Mouse (Mus musculus) gastrocnemius, adult 18-20 months (tissue): ENCODE results near the gene Cxcl2. TPM values are rescaled to one million over a fixed set of nuclear protein-coding genes. Genes with fewer than 3 reads are reported as not detected.

ENCODE experiments used
- DNase-seq: peaks from one replicate; pipeline ENCODE4 v3.0.0; 2021; ENCODE audit warnings: low spot score
- long read RNA-seq, 2 experiments: library from polyadenylated mRNA; stranded (forward); transcript quantifications; one replicate each; pipeline ENCODE4 v2.0.0; 2021
- total RNA-seq, 2 experiments: library from RNA; stranded (reverse); gene quantifications; 2 replicates each; pipeline ENCODE4 v1.2.3; 2021

Gene Cxcl2
- not detected for total RNA-seq
- long read RNA-seq, experiment 1 = 0 reads
- long read RNA-seq, experiment 2 = 0 reads

DNA sequence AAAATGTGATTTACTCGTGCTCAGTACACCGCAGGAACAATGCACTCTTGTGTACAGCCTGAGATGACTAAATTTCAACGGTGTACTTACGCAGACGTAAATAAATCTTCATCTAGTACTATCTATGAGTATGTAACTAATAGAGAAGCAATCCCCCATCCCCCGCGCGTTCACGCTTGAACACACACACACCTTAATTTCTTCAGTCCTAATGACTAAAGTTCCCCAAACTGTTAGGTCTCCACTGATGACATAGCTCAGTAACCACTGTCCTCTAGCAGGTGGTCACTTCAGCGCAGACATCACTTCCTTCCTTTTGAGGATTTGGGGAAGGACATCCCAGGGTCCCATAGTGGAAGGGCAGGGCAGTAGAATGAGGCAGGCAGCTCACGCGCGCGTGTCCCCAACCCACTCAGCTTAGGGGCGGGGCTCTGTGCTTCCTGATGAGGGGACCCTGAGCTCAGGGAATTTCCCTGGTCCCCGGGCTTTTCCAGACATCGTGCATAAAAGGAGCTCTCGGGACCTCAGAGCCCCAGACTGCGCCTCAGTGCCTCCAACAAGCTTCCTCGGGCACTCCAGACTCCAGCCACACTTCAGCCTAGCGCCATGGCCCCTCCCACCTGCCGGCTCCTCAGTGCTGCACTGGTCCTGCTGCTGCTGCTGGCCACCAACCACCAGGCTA lies at the start of gene Cxcl2:
Gene Cxcl2, plus strand, starts transcription at position 533 of the 682 bp plus-strand sequence.
- no peak for DNase-seq

DNA sequence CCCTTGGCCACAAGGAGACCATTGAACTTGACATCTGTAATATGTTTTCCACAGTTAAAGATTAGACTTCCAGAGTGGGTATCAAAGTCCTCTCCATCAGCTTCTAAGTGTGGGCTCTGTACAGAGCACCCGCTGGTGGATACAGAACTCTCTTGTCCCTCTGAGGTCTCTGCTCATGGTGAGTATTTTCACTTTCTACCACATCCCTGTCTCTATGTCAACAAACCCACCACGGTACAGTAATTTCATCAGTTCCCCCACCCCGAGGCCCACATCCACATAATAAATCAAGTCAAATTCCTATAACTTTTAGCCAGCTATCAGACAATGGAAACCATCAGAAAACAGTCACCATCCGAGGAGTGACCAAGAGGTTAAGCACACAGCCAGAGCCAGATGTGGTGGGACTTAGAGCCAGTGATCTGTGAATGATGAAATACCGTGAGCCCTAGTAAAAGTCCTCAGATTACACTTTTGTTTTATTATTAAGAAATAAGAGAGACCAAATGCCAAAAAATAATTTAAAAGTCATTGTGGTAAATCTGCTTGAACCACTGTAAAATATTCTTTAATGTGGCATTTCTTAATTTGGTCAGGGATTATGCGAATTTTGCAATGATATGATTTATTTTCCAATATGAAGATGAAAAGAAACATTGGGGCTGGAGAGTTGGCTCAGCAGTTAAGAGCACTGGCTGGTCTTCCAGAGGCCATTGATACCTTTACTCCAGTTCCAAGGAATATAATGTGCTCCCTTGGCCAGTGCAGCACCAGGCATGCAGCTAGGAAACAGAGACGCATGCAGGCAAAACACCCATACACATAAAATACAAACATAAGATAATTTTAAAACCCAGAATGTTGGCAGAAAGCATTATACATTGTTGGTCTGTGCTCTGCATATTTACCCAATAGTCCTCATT lies 48.1 kb upstream of the Cxcl2 start:
- no peak for DNase-seq

DNA sequence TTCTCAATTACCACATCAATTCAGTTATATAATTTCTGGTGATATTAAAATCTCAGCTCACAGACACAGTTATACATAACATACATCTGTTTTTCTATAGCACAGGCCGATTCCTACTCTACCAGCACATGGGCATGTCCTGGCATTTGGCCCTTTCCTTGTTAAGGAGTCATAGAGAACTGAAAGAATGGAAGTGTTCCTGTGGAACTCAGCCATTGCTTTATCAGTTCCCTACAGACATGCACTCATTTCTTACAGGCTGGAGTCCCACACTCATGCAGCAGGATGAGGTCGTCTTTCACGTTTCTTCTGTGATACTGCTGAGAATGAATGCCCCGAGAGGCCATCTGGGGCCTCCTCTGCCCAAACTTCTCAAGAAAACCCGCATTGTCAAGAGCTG lies 46.2 kb upstream of the Cxcl2 start:
- DNase-seq = no peak

DNA sequence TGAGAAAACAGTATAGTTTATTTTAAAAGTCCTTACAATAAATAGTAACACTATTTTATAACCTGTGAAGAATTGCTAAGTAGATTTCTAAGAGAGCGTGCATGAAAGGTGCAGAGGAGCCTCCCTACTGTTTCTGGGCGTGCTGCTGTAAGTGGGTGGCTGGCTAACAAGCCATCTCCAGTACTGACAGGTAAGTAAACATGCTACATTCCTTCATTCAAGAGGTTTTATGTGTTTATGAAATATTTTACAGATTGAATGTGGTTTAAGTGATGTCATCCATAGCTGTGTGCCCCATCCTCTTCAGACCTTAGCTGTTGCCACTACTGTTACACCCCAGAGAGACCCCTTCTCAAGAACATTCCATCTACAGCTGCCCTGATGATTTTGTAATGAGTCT lies 45.2 kb upstream of the Cxcl2 start:
- DNase-seq = no peak

DNA sequence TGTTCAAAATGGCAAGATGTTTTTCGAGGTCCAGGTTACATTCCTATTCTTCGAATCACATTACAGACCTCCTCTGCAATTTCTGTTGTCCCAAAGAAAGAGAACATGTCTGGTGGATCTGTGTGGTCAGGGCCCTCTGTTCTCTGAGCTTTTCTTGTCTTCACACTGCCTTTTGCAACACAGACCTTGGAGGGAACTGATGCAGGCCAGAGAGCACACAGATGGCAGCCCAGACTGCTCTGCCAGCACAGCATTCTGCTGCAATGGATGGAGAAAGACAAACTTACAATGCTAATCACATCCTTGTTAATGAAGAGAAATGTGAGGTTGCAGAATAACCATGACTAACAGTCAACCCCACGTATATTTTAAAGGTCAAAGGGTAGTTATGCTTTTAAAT lies 44.6 kb upstream of the Cxcl2 start:
- no peak for DNase-seq

DNA sequence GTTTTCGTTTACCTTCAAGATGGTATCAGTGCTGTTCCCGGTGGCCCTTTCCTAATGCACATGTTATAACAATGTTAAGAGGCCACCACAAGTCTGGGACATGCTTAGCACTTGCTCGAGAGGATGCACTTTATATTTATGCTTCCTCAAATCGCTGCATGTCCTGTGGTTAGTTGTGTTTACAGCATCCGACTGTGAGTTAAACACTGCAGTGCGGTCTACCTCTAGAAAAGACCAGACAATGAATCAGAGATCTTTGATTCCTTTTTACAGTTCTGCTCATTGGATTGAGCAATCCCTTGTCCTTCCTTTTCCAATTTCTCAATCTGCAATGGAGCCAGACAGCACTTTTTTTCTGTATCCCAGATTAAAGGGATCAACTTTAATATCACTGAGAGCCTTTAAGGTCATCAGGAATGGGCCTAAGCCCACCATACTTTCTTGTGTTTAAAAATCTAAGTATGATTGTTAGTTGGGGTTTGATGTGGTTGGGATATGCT lies 41.7 kb upstream of the Cxcl2 start:
- DNase-seq = no peak

DNA sequence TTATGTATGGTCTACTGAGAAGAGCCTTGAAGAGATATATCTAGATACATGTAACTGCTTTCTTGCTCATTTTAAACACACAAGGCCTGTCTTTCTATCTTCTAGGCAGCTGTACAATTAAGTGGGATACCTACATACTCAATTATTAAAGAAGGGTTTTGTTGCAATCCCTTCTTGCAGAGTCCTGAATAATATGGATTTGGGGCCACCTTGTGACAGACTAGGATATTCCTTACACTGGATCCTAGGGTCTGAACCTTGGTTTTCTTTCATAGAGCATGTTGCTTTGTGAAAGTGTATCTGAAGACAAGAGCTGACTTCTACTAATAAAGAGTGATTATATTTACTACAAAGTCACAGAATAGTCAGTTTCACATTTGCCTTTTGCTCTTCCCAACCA lies 36.9 kb upstream of the Cxcl2 start:
- DNase-seq = no peak

DNA sequence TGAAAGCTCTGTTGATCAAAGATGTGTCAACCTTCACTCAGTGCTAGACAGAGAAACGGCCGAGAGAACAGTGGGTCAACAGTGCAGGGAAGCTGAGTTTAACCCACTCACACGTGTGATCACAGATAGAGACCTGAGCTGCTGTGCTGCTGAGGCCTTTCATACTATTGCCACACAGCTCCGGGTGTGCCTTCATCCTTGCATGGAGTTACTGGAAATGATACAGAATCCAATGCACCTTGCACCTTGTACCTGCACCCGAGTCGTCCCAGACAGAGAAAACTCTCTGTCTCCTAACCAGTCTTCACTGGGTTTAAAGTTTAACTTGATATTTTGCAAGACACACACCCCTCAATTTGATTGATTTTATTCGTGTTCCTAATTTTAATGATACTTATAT lies 31.3 kb upstream of the Cxcl2 start:
- DNase-seq = no peak

DNA sequence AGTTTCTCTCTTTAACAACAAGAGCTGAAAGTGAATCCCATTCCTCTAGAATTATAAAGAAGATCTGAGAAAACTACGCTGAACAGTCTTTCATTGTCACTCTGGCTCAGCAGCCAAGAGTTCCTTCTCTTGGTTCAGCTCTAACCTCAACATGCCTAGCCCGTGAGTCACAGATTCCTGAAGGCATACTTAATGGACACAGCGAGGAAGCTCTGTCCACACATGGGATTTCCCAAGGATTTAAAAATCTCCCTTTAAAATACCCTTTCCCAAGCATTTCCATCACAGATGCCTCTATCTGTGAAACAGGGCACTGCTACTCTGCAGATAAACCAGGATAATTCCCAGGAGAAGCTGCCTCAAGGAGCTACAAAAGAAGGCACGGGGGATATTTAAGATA lies 27.6 kb upstream of the Cxcl2 start:
- DNase-seq = peak; percentile 62

DNA sequence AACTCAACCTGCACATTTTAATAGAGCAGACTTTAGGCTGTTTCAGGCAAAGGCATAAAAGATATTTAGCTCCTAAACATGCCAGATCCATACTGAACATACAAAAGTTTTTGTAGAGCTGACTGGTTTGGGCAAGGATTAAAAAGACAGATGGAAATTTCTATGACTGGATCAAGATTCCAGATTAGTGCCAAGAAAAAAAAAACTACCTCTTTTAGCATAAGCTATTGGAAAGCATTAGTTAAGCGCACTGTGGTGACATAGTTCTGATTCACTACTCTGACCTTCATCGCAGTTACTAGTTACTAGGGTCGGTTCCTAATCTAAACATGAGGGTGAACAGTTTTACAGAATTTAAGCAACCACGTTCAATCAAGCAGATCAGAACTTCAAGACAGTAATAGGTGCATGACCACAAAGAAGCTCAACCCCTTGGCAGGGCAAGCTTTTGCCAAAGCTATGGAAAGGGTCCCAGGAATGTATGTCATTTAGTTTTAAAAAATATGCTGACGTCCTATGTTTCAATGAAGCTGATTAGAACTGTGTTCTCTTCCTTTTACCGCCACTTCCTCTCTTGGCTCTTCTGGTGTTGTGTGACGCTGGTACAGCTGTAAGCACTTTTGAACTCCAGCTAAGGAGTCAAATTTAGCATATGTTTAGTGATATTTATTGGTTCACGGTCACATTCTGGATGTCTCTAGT lies 27.0 kb upstream of the Cxcl2 start:
- DNase-seq = no peak

DNA sequence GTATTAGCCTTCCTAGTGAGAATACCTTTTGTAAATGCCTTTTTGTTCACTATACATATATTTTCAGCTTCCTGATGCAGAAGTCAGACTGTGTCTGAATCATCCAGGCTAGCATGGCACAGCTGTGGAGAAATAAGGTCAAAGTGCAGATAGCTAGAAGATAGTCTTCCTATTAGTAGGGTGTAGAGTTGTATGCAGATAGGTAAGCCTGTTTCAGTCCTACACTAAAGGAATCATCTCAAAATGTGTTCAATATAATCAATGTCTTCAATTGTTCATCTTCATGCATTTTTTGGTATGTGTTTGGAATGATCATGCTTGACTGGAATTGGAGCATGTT lies 26.5 kb upstream of the Cxcl2 start:
- no peak for DNase-seq

DNA sequence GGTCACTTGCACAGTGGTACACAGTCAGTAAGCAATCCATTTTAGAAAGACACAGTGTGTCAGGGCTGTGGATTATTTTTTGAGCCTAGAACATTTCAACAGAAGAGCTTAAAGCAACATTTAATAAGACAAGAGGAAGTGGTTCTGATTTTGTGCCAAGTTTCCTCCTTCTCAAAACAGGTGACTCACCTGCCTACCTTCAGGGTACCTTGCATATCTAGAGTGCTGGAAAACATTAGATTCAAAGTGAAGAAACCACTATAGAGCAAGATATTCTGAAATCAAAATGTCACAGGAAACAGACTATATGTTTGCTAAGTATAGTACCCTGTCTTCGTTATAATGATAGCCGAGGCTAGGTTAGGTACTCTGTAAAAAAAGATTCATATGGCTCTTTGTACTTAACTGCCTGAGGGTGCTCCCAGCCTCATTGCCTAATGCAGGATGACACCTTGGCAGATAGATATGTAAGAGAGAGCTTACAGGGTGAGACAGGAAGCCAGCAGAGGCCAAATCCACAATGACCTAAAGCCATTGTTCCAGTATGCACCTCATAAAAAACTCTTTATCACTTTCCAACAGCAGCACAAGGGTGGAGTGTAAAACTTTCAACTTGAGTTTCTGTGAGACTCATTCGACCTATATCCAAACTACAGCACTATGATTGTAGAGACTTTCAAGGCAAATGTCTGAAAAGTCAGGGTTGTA lies 24.2 kb upstream of the Cxcl2 start:
- no peak for DNase-seq

DNA sequence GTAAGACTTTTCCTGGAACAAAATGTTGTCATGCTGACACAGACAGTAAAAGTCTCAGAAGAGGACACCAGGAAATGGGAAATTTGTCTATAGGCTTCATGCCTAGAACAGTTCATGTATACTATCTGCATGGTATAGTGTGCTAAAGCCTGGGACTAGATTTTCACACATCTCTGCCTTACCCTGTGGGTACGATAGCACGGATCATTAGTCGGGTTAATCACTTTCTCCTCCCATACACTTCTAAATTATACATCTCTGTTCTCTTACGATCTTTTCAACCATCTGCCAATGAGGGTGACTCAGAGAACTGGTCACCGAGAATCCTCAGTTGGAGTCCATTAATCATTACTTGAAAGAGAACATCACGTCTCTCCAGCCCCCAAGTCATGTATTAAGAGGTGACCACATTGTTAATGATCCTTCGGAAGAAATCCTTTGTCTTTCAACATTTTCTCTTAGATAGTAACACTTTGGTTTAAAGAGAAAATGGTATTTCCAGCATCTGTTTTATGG lies 23.3 kb upstream of the Cxcl2 start:
- no peak for DNase-seq

DNA sequence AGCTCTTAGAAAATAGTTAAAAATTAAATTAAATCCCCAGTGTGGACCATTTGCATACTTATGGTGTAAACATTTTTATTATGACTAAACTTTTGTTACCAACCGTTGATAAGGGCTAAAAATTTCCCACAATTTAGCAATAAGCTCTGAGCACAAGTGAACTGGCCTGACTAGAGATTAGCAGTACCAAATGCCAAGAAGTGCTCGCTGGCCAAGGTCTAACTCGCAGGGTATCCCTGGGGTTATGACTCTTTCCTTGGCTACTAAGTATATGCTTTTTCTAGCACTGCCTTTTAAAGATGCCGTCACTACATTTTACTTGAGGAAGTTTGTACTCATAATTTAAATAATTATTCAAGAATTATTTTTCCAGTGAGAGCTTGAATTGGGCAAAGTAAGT lies 22.6 kb upstream of the Cxcl2 start:
- peak; percentile 23 for DNase-seq

DNA sequence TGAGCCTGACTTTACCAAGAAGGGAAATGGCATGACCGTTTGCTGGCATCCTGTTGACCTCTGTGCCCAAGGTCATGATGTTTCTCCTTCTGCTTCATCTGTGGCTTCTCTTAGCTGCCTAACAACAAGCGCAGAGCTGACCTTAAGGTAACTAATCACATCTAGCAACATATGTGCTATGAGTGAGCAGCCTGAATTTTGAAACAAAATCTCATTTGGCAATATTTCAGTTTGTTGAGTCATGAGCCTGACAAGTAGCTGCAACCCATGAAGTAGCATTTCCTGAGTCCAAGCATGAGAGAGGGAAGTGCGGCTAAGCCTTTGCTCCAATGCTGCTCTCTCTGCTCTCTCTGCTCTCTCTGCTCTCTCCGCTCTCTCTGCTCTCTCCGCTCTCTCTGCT lies 22.0 kb upstream of the Cxcl2 start:
- DNase-seq = no peak

DNA sequence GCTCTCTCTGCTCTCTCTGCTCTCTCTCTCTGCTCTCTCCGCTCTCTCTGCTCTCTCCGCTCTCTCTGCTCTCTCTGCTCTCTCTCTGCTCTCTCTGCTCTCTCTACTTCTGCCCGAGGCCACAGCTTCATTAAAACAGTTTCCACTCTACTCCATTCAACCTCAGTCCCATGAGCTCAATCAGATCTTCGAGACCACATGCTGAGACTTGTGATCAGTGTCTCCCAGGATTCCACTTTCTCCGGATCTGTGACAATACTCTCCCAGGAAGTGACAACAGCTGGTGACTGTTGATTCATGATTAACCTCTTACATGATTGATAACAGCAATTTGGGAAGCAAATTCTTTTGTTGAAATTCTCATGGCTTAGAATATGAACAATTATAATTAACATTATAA lies 21.5 kb upstream of the Cxcl2 start:
- DNase-seq = no peak

DNA sequence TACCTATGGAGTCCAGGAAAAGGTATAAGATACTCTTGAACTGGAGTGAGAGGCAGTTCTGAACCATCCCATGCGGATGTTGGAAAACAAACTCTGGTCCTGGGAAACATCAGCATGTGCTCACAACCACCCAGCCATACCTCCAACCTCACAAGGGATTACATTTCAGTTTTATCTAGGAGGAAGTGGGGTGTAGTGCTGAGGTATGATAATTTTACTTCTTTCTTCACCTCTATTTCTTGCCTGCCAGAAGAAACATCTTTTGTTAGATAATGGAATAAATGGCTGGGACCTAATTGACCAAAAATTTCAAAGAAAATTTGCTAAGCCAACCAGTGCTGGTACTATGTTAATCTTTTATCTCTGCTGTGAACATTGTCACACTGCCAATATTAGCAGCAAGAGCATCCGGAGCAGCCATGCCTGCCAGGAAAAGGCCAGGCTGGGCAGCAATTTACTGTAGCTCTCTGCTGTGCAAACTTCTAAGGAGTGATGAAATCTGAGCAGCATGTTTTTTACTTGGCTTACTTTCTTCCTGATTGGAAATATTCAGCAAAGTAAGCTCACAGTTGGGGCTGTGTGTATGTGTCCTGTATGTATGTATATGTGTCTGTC lies 18.9 kb upstream of the Cxcl2 start:
- DNase-seq = no peak

DNA sequence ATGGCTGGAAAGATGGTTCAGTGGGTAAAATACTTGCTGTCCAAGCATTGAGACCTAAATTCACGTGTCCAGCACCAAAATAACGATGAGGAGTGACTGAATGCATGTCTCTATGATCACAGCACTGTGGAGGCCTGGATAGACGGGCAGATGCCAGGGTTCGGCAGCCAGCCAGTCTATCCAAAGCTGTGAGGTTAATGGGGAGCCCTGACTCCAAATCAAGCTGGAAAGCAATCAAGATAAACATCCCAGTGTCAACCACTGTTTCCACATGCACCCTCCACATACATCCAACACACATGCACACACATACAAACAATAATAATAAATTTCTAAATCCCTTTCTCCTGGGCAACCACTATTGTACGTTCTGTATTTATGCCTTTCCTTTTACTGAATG lies 15.0 kb upstream of the Cxcl2 start:
- DNase-seq = no peak

DNA sequence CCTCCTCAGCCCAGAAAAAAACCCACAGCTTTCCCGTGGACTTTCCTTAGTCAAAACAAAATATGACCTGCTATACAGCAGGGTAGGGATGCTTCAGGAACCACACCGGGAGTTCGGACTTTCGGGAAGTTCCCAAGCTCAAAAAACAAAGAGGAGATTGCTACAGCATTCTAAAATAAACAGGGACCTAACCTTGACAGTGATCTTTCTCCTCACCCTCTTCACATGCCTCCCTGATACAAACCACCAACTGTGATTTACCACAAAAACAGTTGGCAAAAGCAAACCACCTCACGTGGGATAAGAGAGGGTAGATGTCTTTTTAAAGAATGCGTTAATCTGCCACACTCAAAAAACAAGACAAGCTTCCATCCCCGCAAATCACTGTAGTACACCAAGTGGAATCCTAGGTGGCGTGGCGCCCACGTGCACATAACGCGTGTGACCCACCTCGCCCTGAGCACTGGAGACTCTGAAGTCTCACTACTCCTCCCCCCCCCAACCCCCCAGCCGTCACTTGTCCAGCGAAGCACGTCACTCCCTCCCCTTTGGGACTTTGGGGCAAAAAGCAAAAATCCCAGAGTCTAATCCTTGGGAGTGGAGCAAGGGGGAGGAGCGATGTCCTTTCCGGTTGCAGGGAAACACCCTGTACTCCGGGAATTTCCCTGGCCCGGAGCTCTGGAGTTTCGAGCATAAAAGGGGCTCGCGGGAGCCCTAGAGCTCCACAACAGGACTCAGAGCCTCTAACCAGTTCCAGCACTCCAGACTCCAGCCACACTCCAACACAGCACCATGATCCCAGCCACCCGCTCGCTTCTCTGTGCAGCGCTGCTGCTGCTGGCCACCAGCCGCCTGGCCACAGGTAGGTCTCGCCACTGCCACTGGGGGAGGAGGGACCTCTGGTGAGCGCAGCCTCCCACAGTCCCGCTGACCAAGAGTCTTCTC lies 12.9 kb upstream of the Cxcl2 start, which contains the start of gene Cxcl1:
Gene Cxcl1, plus strand, starts transcription at position 723 of the 945 bp plus-strand sequence.
- DNase-seq = peak; percentile 72

DNA sequence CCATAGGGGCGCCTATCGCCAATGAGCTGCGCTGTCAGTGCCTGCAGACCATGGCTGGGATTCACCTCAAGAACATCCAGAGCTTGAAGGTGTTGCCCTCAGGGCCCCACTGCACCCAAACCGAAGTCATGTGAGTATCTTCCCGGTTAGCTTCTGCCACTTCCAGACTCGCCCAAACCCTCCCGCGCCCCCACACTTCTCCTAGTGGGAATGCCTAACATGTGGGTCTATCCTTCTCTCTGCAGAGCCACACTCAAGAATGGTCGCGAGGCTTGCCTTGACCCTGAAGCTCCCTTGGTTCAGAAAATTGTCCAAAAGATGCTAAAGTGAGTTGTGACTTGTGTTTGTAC lies 12.2 kb upstream of the Cxcl2 start:
- no peak for DNase-seq
